9 mouse cellular contexts compared by ENCODE assay signal in the genomic region with DNA sequence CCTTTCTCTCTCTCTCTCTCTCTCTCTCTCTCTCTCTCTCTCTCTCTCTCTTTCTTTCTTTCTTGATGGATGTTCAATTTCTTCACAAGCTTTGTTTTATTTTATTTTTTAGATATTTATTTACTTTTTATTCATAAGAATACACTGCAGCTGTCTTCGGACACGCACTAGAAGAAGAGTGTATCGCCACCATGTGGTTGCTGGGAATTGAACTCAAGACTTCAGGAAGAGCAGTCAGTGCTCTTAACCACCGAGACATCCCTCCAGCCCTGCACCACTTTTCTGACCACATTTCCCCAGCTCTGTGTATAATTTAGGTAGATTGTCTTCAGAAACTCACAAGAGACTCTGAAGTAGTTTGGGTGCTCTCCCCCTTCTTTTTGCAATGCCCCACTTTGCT. TPM values are rescaled to one million over a fixed set of nuclear protein-coding genes. Genes with fewer than 3 reads are reported as not detected.
DNase-seq lines count a peak whose midpoint lies in the region; ATAC-seq and TF ChIP-seq lines count a peak whose summit lies in the region.
"Had no signal": no experiment of that assay in that cellular context is flagged by ENCODE, and none has a peak within 500 bp of the region (broad histone marks: within the 10 kb centered on the region; RNA-seq: fewer than 3 reads in every experiment).

No protein-coding gene starts in this region.

- no peak for TF ChIP-seq CTCF in olfactory bulb, adult 2 months (IDR thresholded peaks at IDR 0.05; ENCODE audit: insufficient read depth, low read depth, low read length)

- no peak for DNase-seq in heart, embryonic 10.5 days (ENCODE audit: low spot score)
- DNase-seq in heart, adult 18-20 months = no peak
- no peak for DNase-seq in midbrain, embryonic 10.5 days (ENCODE audit: low spot score)
- no peak for DNase-seq in left cerebral cortex, adult 11 months (ENCODE audit: low spot score)
- no peak for DNase-seq in gastrocnemius, postnatal 10 days

- H3K9me3 ChIP-seq in heart, embryonic 10.5 days = no peaks in the 10 kb centered on the region
- H3K9me3 ChIP-seq in midbrain, embryonic 10.5 days (replicated peaks) = no peaks in the 10 kb centered on the region
- no peaks in the 10 kb centered on the region for H3K9me3 ChIP-seq in midbrain, embryonic 16.5 days (replicated peaks; ENCODE audit: control insufficient read depth, low read length, poor library complexity, severe bottlenecking)
- no peaks in the 10 kb centered on the region for H3K9me3 ChIP-seq in hindbrain, embryonic 12.5 days (replicated peaks)

- H3K27ac ChIP-seq in heart, embryonic 10.5 days = peak overlapping the region; percentile 77; the same call in 1 of the 2 replicates
- peak overlapping the region; percentile 78 for H3K27ac ChIP-seq in midbrain, embryonic 10.5 days (replicated peaks)
- H3K27ac ChIP-seq in midbrain, embryonic 16.5 days (ENCODE audit: low read length) = no peak overlapping the region
- H3K27ac ChIP-seq in hindbrain, embryonic 12.5 days = peak overlapping the region; percentile 80
- H3K27ac ChIP-seq in olfactory bulb, adult 2 months (ENCODE audit: insufficient read depth, low read depth, low read length) = peak overlapping the region; percentile 26; the same call in 1 of the 2 replicates

- ATAC-seq in midbrain, embryonic 16.5 days = no peak
- ATAC-seq in hindbrain, embryonic 12.5 days (ENCODE audit: low FRiP score) = no peak

- no peak overlapping the region for H3K4me2 ChIP-seq in midbrain, embryonic 16.5 days (ENCODE audit: low read length)
- no peak overlapping the region for H3K4me2 ChIP-seq in hindbrain, embryonic 12.5 days (replicated peaks)

- H3K4me1 ChIP-seq in heart, embryonic 10.5 days = peaks cover 42% of the 10 kb centered on the region
- peaks cover 17% of the 10 kb centered on the region for H3K4me1 ChIP-seq in midbrain, embryonic 10.5 days
- H3K4me1 ChIP-seq in midbrain, embryonic 16.5 days (ENCODE audit: control insufficient read depth, insufficient read depth, low read length) = peaks cover 5% of the 10 kb centered on the region; the same call in 1 of the 2 replicates
- peaks cover 17% of the 10 kb centered on the region for H3K4me1 ChIP-seq in hindbrain, embryonic 12.5 days
- H3K4me1 ChIP-seq in olfactory bulb, adult 2 months (ENCODE audit: control insufficient read depth, insufficient read depth, low read length) = peaks cover 9% of the 10 kb centered on the region

- TF ChIP-seq POLR2A in olfactory bulb, adult 2 months (IDR thresholded peaks at IDR 0.05; ENCODE audit: insufficient read depth, low read depth, low read length) = no peak

- WGBS in heart, embryonic 10.5 days = 64% methylated on average over 4 of the region's 4 CpGs
- WGBS in midbrain, embryonic 10.5 days = 58% methylated on average over 4 of the region's 4 CpGs
- WGBS in midbrain, embryonic 16.5 days = 52% methylated on average over 4 of the region's 4 CpGs
- 52% methylated on average over 4 of the region's 4 CpGs for WGBS in hindbrain, embryonic 12.5 days
- WGBS in olfactory bulb, adult 2 months = 49% methylated on average over 4 of the region's 4 CpGs

- no peak overlapping the region for H3K4me3 ChIP-seq in heart, embryonic 10.5 days
- no peak overlapping the region for H3K4me3 ChIP-seq in midbrain, embryonic 10.5 days
- H3K4me3 ChIP-seq in midbrain, embryonic 16.5 days (ENCODE audit: low read depth, low read length) = no peak overlapping the region
- H3K4me3 ChIP-seq in hindbrain, embryonic 12.5 days = no peak overlapping the region
- no peak overlapping the region for H3K4me3 ChIP-seq in olfactory bulb, adult 2 months (ENCODE audit: insufficient read depth, low read depth, low read length)
- H3K4me3 ChIP-seq: myocyte had no signal

- no peaks in the 10 kb centered on the region for H3K27me3 ChIP-seq in heart, embryonic 10.5 days (ENCODE audit: insufficient read depth, poor library complexity, severe bottlenecking)
- no peaks in the 10 kb centered on the region for H3K27me3 ChIP-seq in midbrain, embryonic 10.5 days (ENCODE audit: low read depth, poor library complexity, severe bottlenecking)
- H3K27me3 ChIP-seq in midbrain, embryonic 16.5 days (ENCODE audit: control insufficient read depth, insufficient read depth, low read depth, low read length) = no peaks in the 10 kb centered on the region
- H3K27me3 ChIP-seq in hindbrain, embryonic 12.5 days = no peaks in the 10 kb centered on the region

- H3K9ac ChIP-seq in midbrain, embryonic 16.5 days (ENCODE audit: low read depth, low read length) = no peak overlapping the region
- no peak overlapping the region for H3K9ac ChIP-seq in hindbrain, embryonic 12.5 days

- no peaks in the 10 kb centered on the region for H3K36me3 ChIP-seq in heart, embryonic 10.5 days
- H3K36me3 ChIP-seq in midbrain, embryonic 10.5 days = no peaks in the 10 kb centered on the region
- no peaks in the 10 kb centered on the region for H3K36me3 ChIP-seq in midbrain, embryonic 16.5 days (ENCODE audit: control insufficient read depth, insufficient read depth, low read length)
- H3K36me3 ChIP-seq in hindbrain, embryonic 12.5 days = no peaks in the 10 kb centered on the region

RNA-seq across cellular contexts. Expression of a gene that starts 36.4 kb away (rescaled TPM):
- polyA plus RNA-seq in heart, embryonic 10.5 days (2016; fragmentation: Nextera tagmentation; extraction: Ambion mirVana) = 318 and 342 TPM in 2 replicates
- 100 to 1,000 TPM; 176 to 180 TPM for total RNA-seq in heart, adult 18-20 months (2021)
- 275 and 277 TPM in 2 replicates for polyA plus RNA-seq in midbrain, embryonic 10.5 days (2016; fragmentation: Nextera tagmentation; extraction: Ambion mirVana)
- polyA plus RNA-seq in midbrain, embryonic 16.5 days (2015; fragmentation: Nextera tagmentation; extraction: Ambion mirVana) = 439 and 482 TPM in 2 replicates
- 297 and 307 TPM in 2 replicates for polyA plus RNA-seq in hindbrain, embryonic 12.5 days (2016; fragmentation: Nextera tagmentation; extraction: Ambion mirVana)
- not detected in 2 replicates for polyA plus RNA-seq in olfactory bulb, adult 2 months (2012; ENCODE audit: insufficient read depth, insufficient read length, low replicate concordance, missing spikeins)
- total RNA-seq in gastrocnemius, postnatal 10 days (2021) = 100 to 1,000 TPM; 137 to 142 TPM

RNA-seq across cellular contexts. Expression of a gene that starts 37.2 kb away (rescaled TPM):
- 7.3 and 7.8 TPM in 2 replicates for polyA plus RNA-seq in heart, embryonic 10.5 days (2016; fragmentation: Nextera tagmentation; extraction: Ambion mirVana)
- 1 to 10 TPM; 5.7 to 7.9 TPM for total RNA-seq in heart, adult 18-20 months (2021)
- 6.7 and 8.1 TPM in 2 replicates for polyA plus RNA-seq in midbrain, embryonic 10.5 days (2016; fragmentation: Nextera tagmentation; extraction: Ambion mirVana)
- 9.6 and 10.2 TPM in 2 replicates for polyA plus RNA-seq in midbrain, embryonic 16.5 days (2015; fragmentation: Nextera tagmentation; extraction: Ambion mirVana)
- polyA plus RNA-seq in hindbrain, embryonic 12.5 days (2016; fragmentation: Nextera tagmentation; extraction: Ambion mirVana) = 10.3 and 12.8 TPM in 2 replicates
- polyA plus RNA-seq in olfactory bulb, adult 2 months (2012; ENCODE audit: insufficient read depth, insufficient read length, low replicate concordance, missing spikeins) = not detected in 2 replicates
- total RNA-seq in gastrocnemius, postnatal 10 days (2021) = 10 to 100 TPM in 1 of 2 experiments, 1 to 10 TPM in 1; 7.7 to 13.1 TPM
